Mouse (Mus musculus) lung, postnatal 25 days (tissue): Measurements from ENCODE around the gene Pspc1.

Experiments used
- DNase-seq: peaks from one replicate; pipeline ENCODE4 v3.0.0; 2022; ENCODE audit warnings: low spot score

Gene Pspc1

GRCm38 (mm10) chr14:56697836-56698235, 80.3 kb downstream of the Pspc1 start:
- DNase-seq: no peak

GRCm38 (mm10) chr14:56695495-56695894, 82.6 kb downstream of the Pspc1 start:
- no peak for DNase-seq

GRCm38 (mm10) chr14:56689766-56690165, 88.3 kb downstream of the Pspc1 start:
- no peak for DNase-seq

- no peak for DNase-seq
Observed at GRCm38 (mm10) chr14:56689116-56689515, 89.0 kb downstream of the Pspc1 start.

- no peak for DNase-seq
Observed at GRCm38 (mm10) chr14:56685426-56685825, 92.7 kb downstream of the Pspc1 start.
